27 mouse cellular contexts compared by ENCODE assay signal in genomic region chrX:140953618-140954017, GRCm38 (mm10). TPM values are rescaled to one million over a fixed set of nuclear protein-coding genes. Genes with fewer than 3 reads are reported as not detected.
A peak's percentile ranks its signal among the peaks of the same experiment; 100 is the strongest.
DNase-seq lines count a peak whose midpoint lies in the region; ATAC-seq and TF ChIP-seq lines count a peak whose summit lies in the region.
"Had no signal": no experiment of that assay in that cellular context is flagged by ENCODE, and none has a peak within 500 bp of the region (broad histone marks: within the 10 kb centered on the region; RNA-seq: fewer than 3 reads in every experiment).

No protein-coding gene starts in this region.

- peak overlapping the region; percentile 22; the same call in 1 of the 2 replicates for H3K4me2 ChIP-seq in liver, embryonic 11.5 days
- H3K4me2 ChIP-seq in liver, postnatal 0 days (ENCODE audit: low read depth, low read length), result peak overlapping the region; percentile 52; the same call in 1 of the 2 replicates
- no peak overlapping the region for H3K4me2 ChIP-seq in hindbrain, embryonic 13.5 days
- H3K4me2 ChIP-seq: embryonic facial prominence, embryonic 15.5 days; heart, embryonic 13.5 days; kidney, embryonic 15.5 days; limb, embryonic 13.5 days; lung, embryonic 14.5 days; neural tube, embryonic 15.5 days had no signal

- no peak overlapping the region for H3K4me3 ChIP-seq in liver, embryonic 11.5 days (ENCODE audit: low read depth, low read length)
- H3K4me3 ChIP-seq in liver, postnatal 0 days (ENCODE audit: low read depth, low read length), result peak overlapping the region; percentile 66
- H3K4me3 ChIP-seq in hindbrain, embryonic 13.5 days, result no peak overlapping the region
- H3K4me3 ChIP-seq in layer of hippocampus, adult 2 months, result no peak overlapping the region
- H3K4me3 ChIP-seq: embryonic facial prominence, embryonic 15.5 days; heart, adult 2 months; heart, embryonic 13.5 days; kidney, embryonic 15.5 days; limb, embryonic 13.5 days; neural tube, embryonic 15.5 days had no signal

- H3K9ac ChIP-seq in liver, embryonic 11.5 days (ENCODE audit: low read depth, low read length), result no peak overlapping the region; the same call in 1 of the 2 replicates
- peak overlapping the region; percentile 34; the same call in 1 of the 2 replicates for H3K9ac ChIP-seq in liver, postnatal 0 days (replicated peaks)
- H3K9ac ChIP-seq in hindbrain, embryonic 13.5 days, result no peak overlapping the region
- H3K9ac ChIP-seq: embryonic facial prominence, embryonic 15.5 days; heart, embryonic 13.5 days; kidney, embryonic 15.5 days; limb, embryonic 13.5 days; lung, embryonic 14.5 days; neural tube, embryonic 15.5 days had no signal

- H3K4me1 ChIP-seq in liver, embryonic 11.5 days (replicated peaks; ENCODE audit: control insufficient read depth, insufficient read depth, low read length), result no peaks in the 10 kb centered on the region; the same call in 1 of the 2 replicates
- H3K4me1 ChIP-seq in liver, postnatal 0 days (ENCODE audit: insufficient read depth), result no peaks in the 10 kb centered on the region
- peaks cover 3% of the 10 kb centered on the region; the same call in 1 of the 2 replicates for H3K4me1 ChIP-seq in hindbrain, embryonic 13.5 days (replicated peaks)
- H3K4me1 ChIP-seq: embryonic facial prominence, embryonic 15.5 days; kidney, embryonic 15.5 days; neural tube, embryonic 15.5 days had no signal

- 73% methylated on average over 4 of the region's 4 CpGs for WGBS in liver, embryonic 11.5 days
- WGBS in liver, postnatal 0 days (ENCODE audit: insufficient replicate concordance), result 66% methylated on average over 4 of the region's 4 CpGs
- WGBS in hindbrain, embryonic 13.5 days, result 95% methylated on average over 4 of the region's 4 CpGs

- H3K27me3 ChIP-seq in liver, embryonic 11.5 days (replicated peaks; ENCODE audit: control insufficient read depth, insufficient read depth, low read length), result no peaks in the 10 kb centered on the region; the same call in 1 of the 2 replicates
- no peaks in the 10 kb centered on the region for H3K27me3 ChIP-seq in liver, postnatal 0 days (ENCODE audit: insufficient read depth, low read length)
- H3K27me3 ChIP-seq in hindbrain, embryonic 13.5 days, result peaks cover 23% of the 10 kb centered on the region; the same call in 1 of the 2 replicates

- no peaks in the 10 kb centered on the region for H3K36me3 ChIP-seq in liver, embryonic 11.5 days (ENCODE audit: control insufficient read depth, insufficient read depth, low read length)
- H3K36me3 ChIP-seq in liver, postnatal 0 days (replicated peaks; ENCODE audit: insufficient read depth, low read length), result peaks cover 5% of the 10 kb centered on the region
- H3K36me3 ChIP-seq in hindbrain, embryonic 13.5 days, result peaks cover 9% of the 10 kb centered on the region
- H3K36me3 ChIP-seq: embryonic facial prominence, embryonic 15.5 days; limb, embryonic 13.5 days; neural tube, embryonic 15.5 days had no signal

- TF ChIP-seq EP300 in liver, postnatal 0 days (IDR thresholded peaks at IDR 0.05; ENCODE audit: low read depth), result peak; percentile 94

- no peak overlapping the region for H3K27ac ChIP-seq in liver, embryonic 11.5 days (ENCODE audit: low read depth, low read length)
- peak overlapping the region; percentile 70; the same call in 1 of the 2 replicates for H3K27ac ChIP-seq in liver, postnatal 0 days (ENCODE audit: low read depth)
- H3K27ac ChIP-seq in hindbrain, embryonic 13.5 days, result no peak overlapping the region
- H3K27ac ChIP-seq in layer of hippocampus, adult 2 months, result no peak overlapping the region
- H3K27ac ChIP-seq: embryonic facial prominence, embryonic 15.5 days; heart, adult 2 months; heart, embryonic 13.5 days; kidney, embryonic 15.5 days; limb, embryonic 13.5 days; neural tube, embryonic 15.5 days had no signal

- peak; percentile 65 for ATAC-seq in liver, embryonic 11.5 days (replicated peaks; ENCODE audit: low FRiP score)
- peak; percentile 58 for ATAC-seq in liver, postnatal 0 days
- ATAC-seq in hindbrain, embryonic 13.5 days (ENCODE audit: low FRiP score), result no peak
- ATAC-seq: intestine, postnatal 0 days had no signal

- TF ChIP-seq CTCF in liver, postnatal 0 days (IDR thresholded peaks at IDR 0.05; ENCODE audit: low read depth), result no peak
- TF ChIP-seq CTCF in layer of hippocampus, adult 2 months (conservative IDR thresholded peaks at IDR 0.05), result no peak

- peak; percentile 53 for DNase-seq in spleen, adult 12 weeks (ENCODE audit: low spot score)
- no peak for DNase-seq in spleen, adult 18-20 months
- DNase-seq in liver, embryonic 11.5 days (ENCODE audit: low spot score), result no peak
- peak; percentile 15 for DNase-seq in liver, postnatal 0 days
- no peak for DNase-seq in thymus, adult 18-20 months
- DNase-seq in MN1 (ENCODE audit: low spot score), result no peak
- no peak for DNase-seq in layer of hippocampus, adult 2 months (ENCODE audit: low spot score in 2 of 2)
- DNase-seq: cerebellum, adult 9-10 months; gastrocnemius, postnatal 36 days; heart, adult 2 months; heart, postnatal 14 days; kidney, postnatal 36 days; lung, embryonic 14.5 days; lung, postnatal 36 days; right cerebral cortex, postnatal 25 days had no signal

- no peaks in the 10 kb centered on the region for H3K9me3 ChIP-seq in liver, embryonic 11.5 days (ENCODE audit: control insufficient read depth, low read length)
- no peaks in the 10 kb centered on the region for H3K9me3 ChIP-seq in liver, postnatal 0 days (ENCODE audit: low read length)
- H3K9me3 ChIP-seq in hindbrain, embryonic 13.5 days, result no peaks in the 10 kb centered on the region
- H3K9me3 ChIP-seq: embryonic facial prominence, embryonic 15.5 days; heart, embryonic 13.5 days; kidney, embryonic 15.5 days; limb, embryonic 13.5 days; neural tube, embryonic 15.5 days had no signal

RNA-seq across cellular contexts. Expression of gene Psmd10, which starts 2.9 kb away (rescaled TPM):
- 50.3 and 53.6 TPM in 2 replicates for polyA plus RNA-seq in liver, embryonic 11.5 days (2014; fragmentation: Nextera tagmentation; extraction: Ambion mirVana)
- 21.4 and 23.5 TPM in 2 replicates for polyA plus RNA-seq in liver, postnatal 0 days (2015; fragmentation: Nextera tagmentation; extraction: Ambion mirVana)
- polyA plus RNA-seq in hindbrain, embryonic 13.5 days (2015; fragmentation: Nextera tagmentation; extraction: Ambion mirVana), result 49.5 and 51.0 TPM in 2 replicates
- total RNA-seq in layer of hippocampus, adult 2 months (2021), result 10 to 100 TPM; 19.5 to 22.3 TPM

RNA-seq across cellular contexts. Expression of gene Atg4a, which starts 3.1 kb away (rescaled TPM):
- 19.6 and 20.6 TPM in 2 replicates for polyA plus RNA-seq in liver, embryonic 11.5 days (2014; fragmentation: Nextera tagmentation; extraction: Ambion mirVana)
- polyA plus RNA-seq in liver, postnatal 0 days (2015; fragmentation: Nextera tagmentation; extraction: Ambion mirVana), result 16.7 and 18.3 TPM in 2 replicates
- 8.8 and 10.1 TPM in 2 replicates for polyA plus RNA-seq in hindbrain, embryonic 13.5 days (2015; fragmentation: Nextera tagmentation; extraction: Ambion mirVana)
- total RNA-seq in layer of hippocampus, adult 2 months (2021), result 10 to 100 TPM in 1 of 2 experiments, 1 to 10 TPM in 1; 8.5 to 13.1 TPM

RNA-seq across cellular contexts. Expression of gene Vsig1, which starts 46.2 kb away (rescaled TPM):
- 0.64 TPM in 1 of 2 replicates, not detected in the other for polyA plus RNA-seq in liver, embryonic 11.5 days (2014; fragmentation: Nextera tagmentation; extraction: Ambion mirVana)
- not detected in 2 replicates for polyA plus RNA-seq in liver, postnatal 0 days (2015; fragmentation: Nextera tagmentation; extraction: Ambion mirVana)
- polyA plus RNA-seq in hindbrain, embryonic 13.5 days (2015; fragmentation: Nextera tagmentation; extraction: Ambion mirVana), result 0.16 TPM in 1 of 2 replicates, not detected in the other
- total RNA-seq in layer of hippocampus, adult 2 months (2021), result not detected
- total RNA-seq: adrenal gland, postnatal 4 days; gastrocnemius, adult 18-20 months; gastrocnemius, postnatal 36 days; heart, adult 2 months; heart, postnatal 14 days; left cerebral cortex, postnatal 14 days had no signal
- polyA plus RNA-seq: forebrain, embryonic 11.5 days; hindbrain, embryonic 11.5 days; limb, embryonic 13.5 days; neural tube, embryonic 15.5 days had no signal

Comparison
In these comparisons a context has a peak if more than half of its experiments do, and no peak if none do; other contexts are left out.
1. DNase-seq: peak in spleen, adult 12 weeks (single experiment) and liver, postnatal 0 days (single experiment); none in spleen, adult 18-20 months (0 of 2), liver, embryonic 11.5 days (single experiment), thymus, adult 18-20 months (0 of 2), MN1 (single experiment) and layer of hippocampus, adult 2 months (0 of 2).